In the genomic region with DNA sequence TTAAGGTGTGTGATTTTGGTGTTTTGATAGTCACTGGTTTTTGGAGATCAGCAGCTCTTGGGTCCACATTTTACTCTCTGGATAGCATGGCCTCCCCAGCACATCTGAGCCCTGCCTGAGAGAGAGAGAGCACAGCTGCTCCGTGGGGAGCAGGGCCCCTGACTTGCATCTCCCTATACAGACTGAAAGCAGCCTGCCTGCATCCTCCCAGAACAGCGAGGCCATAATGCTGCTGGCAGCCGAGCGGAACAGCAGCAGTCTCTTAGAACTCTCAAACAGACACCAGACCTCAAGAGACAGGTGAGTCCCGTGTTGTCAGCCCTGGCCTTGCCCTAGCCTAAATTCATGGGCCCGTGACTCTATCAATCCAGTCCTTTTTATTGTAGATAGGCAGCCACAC, we compare ENCODE assay signal across 21 mouse cellular contexts. TPM values are rescaled to one million over a fixed set of nuclear protein-coding genes. Genes with fewer than 3 reads are reported as not detected.
DNase-seq lines count a peak whose midpoint lies in the region; ATAC-seq and TF ChIP-seq lines count a peak whose summit lies in the region.
"Had no signal": no experiment of that assay in that cellular context is flagged by ENCODE, and none has a peak within 500 bp of the region (broad histone marks: within the 10 kb centered on the region; RNA-seq: fewer than 3 reads in every experiment).

No protein-coding gene starts in this region.

- ATAC-seq in kidney, postnatal 0 days (replicated peaks; ENCODE audit: low FRiP score, low read depth) = peak; percentile 46; the same call in 1 of the 2 replicates
- no peak for ATAC-seq in midbrain, embryonic 15.5 days (replicated peaks)
- ATAC-seq in forebrain, postnatal 0 days = no peak
- ATAC-seq: forebrain, embryonic 14.5 days had no signal

- H3K4me2 ChIP-seq in kidney, postnatal 0 days (ENCODE audit: low read length) = no peak overlapping the region
- H3K4me2 ChIP-seq in midbrain, embryonic 15.5 days = no peak overlapping the region
- no peak overlapping the region for H3K4me2 ChIP-seq in forebrain, postnatal 0 days (ENCODE audit: low read depth)
- H3K4me2 ChIP-seq: embryonic facial prominence, embryonic 15.5 days; heart, embryonic 13.5 days had no signal

- 25% methylated on average over 6 of the region's 6 CpGs for WGBS in kidney, postnatal 0 days
- 20% methylated on average over 6 of the region's 6 CpGs for WGBS in midbrain, embryonic 10.5 days
- WGBS in midbrain, embryonic 15.5 days = 19% methylated on average over 6 of the region's 6 CpGs
- WGBS in thymus, adult 2 months = 75% methylated on average over 6 of the region's 6 CpGs
- WGBS in forebrain, postnatal 0 days = 30% methylated on average over 6 of the region's 6 CpGs

- H3K36me3 ChIP-seq in kidney, postnatal 0 days (ENCODE audit: insufficient read depth, low read length) = no peaks in the 10 kb centered on the region
- no peaks in the 10 kb centered on the region for H3K36me3 ChIP-seq in midbrain, embryonic 10.5 days
- no peaks in the 10 kb centered on the region for H3K36me3 ChIP-seq in midbrain, embryonic 15.5 days (replicated peaks)
- no peaks in the 10 kb centered on the region for H3K36me3 ChIP-seq in thymus, adult 2 months (ENCODE audit: control insufficient read depth, insufficient read depth, low read length)
- no peaks in the 10 kb centered on the region for H3K36me3 ChIP-seq in forebrain, postnatal 0 days (ENCODE audit: insufficient read depth)
- H3K36me3 ChIP-seq: embryonic facial prominence, embryonic 15.5 days; forebrain, embryonic 10.5 days; heart, embryonic 13.5 days had no signal

- H3K9me3 ChIP-seq in kidney, postnatal 0 days (replicated peaks; ENCODE audit: low read length) = no peaks in the 10 kb centered on the region
- H3K9me3 ChIP-seq in midbrain, embryonic 10.5 days (replicated peaks) = no peaks in the 10 kb centered on the region
- no peaks in the 10 kb centered on the region for H3K9me3 ChIP-seq in midbrain, embryonic 15.5 days
- H3K9me3 ChIP-seq in forebrain, postnatal 0 days (ENCODE audit: low read length) = no peaks in the 10 kb centered on the region
- H3K9me3 ChIP-seq: embryonic facial prominence, embryonic 15.5 days; forebrain, embryonic 10.5 days; heart, embryonic 13.5 days had no signal

- no peaks in the 10 kb centered on the region for H3K27me3 ChIP-seq in kidney, postnatal 0 days (ENCODE audit: insufficient read depth, low read length)
- H3K27me3 ChIP-seq in midbrain, embryonic 10.5 days (ENCODE audit: low read depth, poor library complexity, severe bottlenecking) = no peaks in the 10 kb centered on the region
- H3K27me3 ChIP-seq in midbrain, embryonic 15.5 days (replicated peaks) = no peaks in the 10 kb centered on the region
- no peaks in the 10 kb centered on the region for H3K27me3 ChIP-seq in thymus, adult 2 months (ENCODE audit: control insufficient read depth, insufficient read depth, low read length)
- no peaks in the 10 kb centered on the region for H3K27me3 ChIP-seq in forebrain, postnatal 0 days (ENCODE audit: insufficient read depth, low read length)
- H3K27me3 ChIP-seq: embryonic facial prominence, embryonic 15.5 days; heart, embryonic 13.5 days had no signal

- no peak overlapping the region for H3K4me3 ChIP-seq in kidney, postnatal 0 days (replicated peaks; ENCODE audit: low read depth, low read length)
- no peak overlapping the region for H3K4me3 ChIP-seq in midbrain, embryonic 10.5 days
- H3K4me3 ChIP-seq in midbrain, embryonic 15.5 days = no peak overlapping the region
- no peak overlapping the region for H3K4me3 ChIP-seq in thymus, adult 2 months (ENCODE audit: control insufficient read depth, insufficient read depth, low read length)
- H3K4me3 ChIP-seq in forebrain, postnatal 0 days (ENCODE audit: low read depth, low read length) = no peak overlapping the region
- H3K4me3 ChIP-seq: embryonic facial prominence, embryonic 15.5 days; erythroblast, embryonic 14.5 days; forebrain, embryonic 10.5 days; heart, embryonic 13.5 days had no signal

- H3K27ac ChIP-seq in kidney, postnatal 0 days = peak overlapping the region; percentile 44; the same call in 1 of the 2 replicates
- H3K27ac ChIP-seq in midbrain, embryonic 10.5 days (replicated peaks) = peak overlapping the region; percentile 42
- no peak overlapping the region for H3K27ac ChIP-seq in midbrain, embryonic 15.5 days
- peak overlapping the region; percentile 26; the same call in 1 of the 2 replicates for H3K27ac ChIP-seq in thymus, adult 2 months (ENCODE audit: control insufficient read depth, insufficient read depth, low read length)
- H3K27ac ChIP-seq in forebrain, postnatal 0 days (ENCODE audit: low read depth, low read length) = no peak overlapping the region
- H3K27ac ChIP-seq: embryonic facial prominence, embryonic 15.5 days; forebrain, embryonic 10.5 days; heart, embryonic 13.5 days had no signal

- TF ChIP-seq CTCF in kidney, postnatal 0 days (IDR thresholded peaks at IDR 0.05; ENCODE audit: low read depth) = no peak
- no peak for TF ChIP-seq CTCF in thymus, adult 2 months (IDR thresholded peaks at IDR 0.05; ENCODE audit: borderline replicate concordance, control insufficient read depth, extremely low read depth, insufficient read depth, low read length, poor library complexity)
- TF ChIP-seq CTCF in forebrain, postnatal 0 days (IDR thresholded peaks at IDR 0.05; ENCODE audit: low read depth) = no peak

- no peak for TF ChIP-seq POLR2A in thymus, adult 2 months (IDR thresholded peaks at IDR 0.05; ENCODE audit: control insufficient read depth, extremely low read depth, insufficient read depth, low read length, poor library complexity)

- H3K9ac ChIP-seq in kidney, postnatal 0 days (ENCODE audit: low read depth, low read length) = no peak overlapping the region
- no peak overlapping the region for H3K9ac ChIP-seq in midbrain, embryonic 15.5 days
- H3K9ac ChIP-seq in forebrain, postnatal 0 days = no peak overlapping the region
- H3K9ac ChIP-seq: embryonic facial prominence, embryonic 15.5 days; heart, embryonic 13.5 days had no signal

- no peaks in the 10 kb centered on the region for H3K4me1 ChIP-seq in kidney, postnatal 0 days (replicated peaks; ENCODE audit: insufficient read depth, low read length)
- peaks cover 11% of the 10 kb centered on the region for H3K4me1 ChIP-seq in midbrain, embryonic 10.5 days
- H3K4me1 ChIP-seq in midbrain, embryonic 15.5 days = 0 out of 2 replicates have a peak, but pooled peaks cover 3% of the 10 kb centered on the region
- peaks cover 10% of the 10 kb centered on the region for H3K4me1 ChIP-seq in thymus, adult 2 months (replicated peaks; ENCODE audit: control insufficient read depth, insufficient read depth, low read length)
- H3K4me1 ChIP-seq in forebrain, postnatal 0 days (ENCODE audit: insufficient read depth) = no peaks in the 10 kb centered on the region
- H3K4me1 ChIP-seq: embryonic facial prominence, embryonic 15.5 days; heart, embryonic 13.5 days had no signal

- peak; percentile 45 for DNase-seq in kidney, postnatal 0 days (ENCODE audit: low spot score)
- no peak for DNase-seq in kidney, postnatal 14 days
- no peak for DNase-seq in midbrain, embryonic 10.5 days (ENCODE audit: low spot score)
- DNase-seq in thymus, adult 2 months = no peak
- no peak for DNase-seq in thymus, postnatal 14 days
- DNase-seq in naive thymus-derived CD4-positive, alpha-beta T cell, adult 2 months (ENCODE audit: low read depth) = peak; percentile 41
- DNase-seq in forebrain, postnatal 0 days = no peak
- DNase-seq: adrenal gland, postnatal 25 days; cerebellum, adult 18-20 months; cerebellum, adult 9-11 months; cerebellum, postnatal 36 days; gastrocnemius, postnatal 36 days; heart, postnatal 36 days had no signal

RNA-seq across cellular contexts. Expression of gene Fam71f2, which starts 8.1 kb away (rescaled TPM):
- polyA plus RNA-seq in kidney, postnatal 0 days (2015; fragmentation: Nextera tagmentation; extraction: Ambion mirVana) = 0.29 and 0.60 TPM in 2 replicates
- 0.22 and 0.23 TPM in 2 replicates for polyA plus RNA-seq in midbrain, embryonic 10.5 days (2016; fragmentation: Nextera tagmentation; extraction: Ambion mirVana)
- 0.40 and 0.86 TPM in 2 replicates for polyA plus RNA-seq in midbrain, embryonic 15.5 days (2015; fragmentation: Nextera tagmentation; extraction: Ambion mirVana)
- 2.5 and 2.7 TPM in 2 replicates for polyA plus RNA-seq in thymus, adult 2 months (2012; rRNA removed)
- total RNA-seq in forebrain, postnatal 0 days (2014; rRNA removed) = 0.62 TPM in 1 of 2 replicates, not detected in the other
- polyA plus RNA-seq in forebrain, postnatal 0 days (2015; fragmentation: Nextera tagmentation; extraction: Ambion mirVana) = 0.64 and 0.79 TPM in 2 replicates
- total RNA-seq: gastrocnemius, adult 8-10 months; gastrocnemius, postnatal 36 days had no signal
- polyA plus RNA-seq: erythroblast, embryonic 14.5 days; heart, embryonic 13.5 days had no signal

RNA-seq across cellular contexts. Expression of gene Hilpda, which starts 15.2 kb away (rescaled TPM):
- polyA plus RNA-seq in kidney, postnatal 0 days (2015; fragmentation: Nextera tagmentation; extraction: Ambion mirVana) = 32.8 and 34.2 TPM in 2 replicates
- polyA plus RNA-seq in midbrain, embryonic 10.5 days (2016; fragmentation: Nextera tagmentation; extraction: Ambion mirVana) = 31.0 and 34.0 TPM in 2 replicates
- polyA plus RNA-seq in midbrain, embryonic 15.5 days (2015; fragmentation: Nextera tagmentation; extraction: Ambion mirVana) = 35.8 and 36.2 TPM in 2 replicates
- polyA plus RNA-seq in thymus, adult 2 months (2012; rRNA removed) = 31.3 and 35.9 TPM in 2 replicates
- total RNA-seq in forebrain, postnatal 0 days (2014; rRNA removed) = 16.8 and 26.4 TPM in 2 replicates
- polyA plus RNA-seq in forebrain, postnatal 0 days (2015; fragmentation: Nextera tagmentation; extraction: Ambion mirVana) = 37.4 and 41.2 TPM in 2 replicates

RNA-seq across cellular contexts. Expression of gene Fam71f1, which starts 31.5 kb away (rescaled TPM):
- polyA plus RNA-seq in kidney, postnatal 0 days (2015; fragmentation: Nextera tagmentation; extraction: Ambion mirVana) = not detected in 2 replicates
- not detected in 2 replicates for polyA plus RNA-seq in midbrain, embryonic 10.5 days (2016; fragmentation: Nextera tagmentation; extraction: Ambion mirVana)
- polyA plus RNA-seq in midbrain, embryonic 15.5 days (2015; fragmentation: Nextera tagmentation; extraction: Ambion mirVana) = not detected in 2 replicates
- not detected in 2 replicates for polyA plus RNA-seq in thymus, adult 2 months (2012; rRNA removed)
- not detected in 2 replicates for total RNA-seq in forebrain, postnatal 0 days (2014; rRNA removed)
- polyA plus RNA-seq in forebrain, postnatal 0 days (2015; fragmentation: Nextera tagmentation; extraction: Ambion mirVana) = not detected in 2 replicates
- total RNA-seq: adrenal gland, adult 2 months; adrenal gland, postnatal 25 days; gastrocnemius, adult 8-10 months; gastrocnemius, postnatal 36 days; heart, postnatal 36 days had no signal
- polyA plus RNA-seq: adrenal gland, adult 2 months; embryonic facial prominence, embryonic 15.5 days; erythroblast, embryonic 14.5 days; forebrain, embryonic 10.5 days; forebrain, embryonic 14.5 days had no signal

Comparison
In these comparisons a context has a peak if more than half of its experiments do, and no peak if none do; other contexts are left out.
1. DNase-seq: peak in kidney, postnatal 0 days (single experiment) and naive thymus-derived CD4-positive, alpha-beta T cell, adult 2 months (single experiment); none in kidney, postnatal 14 days (single experiment), midbrain, embryonic 10.5 days (single experiment), thymus, adult 2 months (single experiment), thymus, postnatal 14 days (single experiment) and forebrain, postnatal 0 days (single experiment).
2. H3K27ac ChIP-seq: peak in kidney, postnatal 0 days (single experiment), midbrain, embryonic 10.5 days (single experiment) and thymus, adult 2 months (single experiment); none in midbrain, embryonic 15.5 days (single experiment) and forebrain, postnatal 0 days (single experiment).